Mouse (Mus musculus) liver, embryonic 12.5 days (tissue): ENCODE measurements around the gene Rims3. TPM values are rescaled to one million over a fixed set of nuclear protein-coding genes. Genes with fewer than 3 reads are reported as not detected.

ENCODE experiments used
- ATAC-seq: fragments of 200-750 bp; cut with Nextera tagmentation; 2 replicates; pipeline ENCODE4 v1.8.0; 2017; ENCODE audit warnings: moderate number of reproducible peaks, mild to moderate bottlenecking, moderate library complexity
- H3K27ac ChIP-seq: fragments of 300-500 bp; sonication (generic); 2 replicates; pipeline ENCODE4 v1.5.1; 2016; ENCODE audit warnings: mild to moderate bottlenecking
- H3K27me3 ChIP-seq: fragments of 300-500 bp; sonication (generic); replicated peaks from 2 replicates; pipeline ENCODE4 v1.6.1; 2016; ENCODE audit warnings: mild to moderate bottlenecking, moderate library complexity
- H3K36me3 ChIP-seq: fragments of 300-500 bp; sonication (generic); 2 replicates; pipeline ENCODE4 v1.6.1; 2016; ENCODE audit warnings: mild to moderate bottlenecking, moderate library complexity
- H3K4me1 ChIP-seq: fragments of 300-500 bp; sonication (generic); 2 replicates; pipeline ENCODE4 v1.6.1; 2016
- H3K4me2 ChIP-seq: fragments of 300-500 bp; sonication (generic); 2 replicates; pipeline ENCODE4 v1.6.1; 2016; ENCODE audit warnings: mild to moderate bottlenecking, moderate library complexity
- H3K4me3 ChIP-seq: fragments of 300-500 bp; sonication (generic); 2 replicates; pipeline ENCODE4 v1.5.1; 2016; ENCODE audit warnings: mild to moderate bottlenecking, moderate library complexity
- H3K9ac ChIP-seq: fragments of 300-500 bp; sonication (generic); 2 replicates; pipeline ENCODE4 v1.6.1; 2016; ENCODE audit warnings: mild to moderate bottlenecking, moderate library complexity
- H3K9me3 ChIP-seq: fragments of 300-500 bp; sonication (generic); replicated peaks from 2 replicates; pipeline ENCODE4 v1.6.1; 2016; ENCODE audit warnings: mild to moderate bottlenecking, moderate library complexity
- WGBS: fragments of 180-500 bp; shearing (Covaris S2); methylation state at CpG from one replicate; pipeline ENCODE4 v1.1.7; 2016; ENCODE audit not compliant: insufficient replicate concordance; 5-methylcytosine and 5-hydroxymethylcytosine counted together
- polyA plus RNA-seq: library from polyadenylated mRNA; unstranded; fragments of >200 nt; fragmentation: Nextera tagmentation; extraction: Ambion mirVana; gene quantifications from 2 replicates; pipeline ENCODE4 v1.2.1, GENCODE M21; 2016

The Rims3 gene
- polyA plus RNA-seq, 1 experiment from 2014 or later = 0.23 TPM

- Histone ChIP-seq H3K36me3 (no peaks in the 10 kb centered on the region), H3K4me3 (no peak overlapping the region), H3K27ac (no peak overlapping the region), H3K4me2 (no peak overlapping the region), H3K27me3 (peaks cover 30% of the 10 kb centered on the region), H3K9ac (no peak overlapping the region), H3K4me1 (no peaks in the 10 kb centered on the region), H3K9me3 (no peaks in the 10 kb centered on the region)
- ATAC-seq = no peak
- 58% methylated on average over 7 of the region's 7 CpGs for WGBS
These were observed 40.6 kb downstream of the Rims3 start for GRCm38 (mm10) chr4:120895226-120895625.

- Histone ChIP-seq H3K9ac (no peak overlapping the region), H3K27ac (no peak overlapping the region), H3K36me3 (no peaks in the 10 kb centered on the region), H3K27me3 (peaks cover 30% of the 10 kb centered on the region), H3K9me3 (no peaks in the 10 kb centered on the region), H3K4me2 (no peak overlapping the region), H3K4me1 (no peaks in the 10 kb centered on the region), H3K4me3 (no peak overlapping the region)
- no peak for ATAC-seq
- 67% methylated on average over 7 of the region's 7 CpGs for WGBS
These were observed 41.4 kb downstream of the Rims3 start for GRCm38 (mm10) chr4:120895810-120896584.

- Histone ChIP-seq H3K27me3 (peaks cover 15% of the 10 kb centered on the region; the same call in 1 of the 2 replicates), H3K4me2 (no peak overlapping the region), H3K27ac (no peak overlapping the region), H3K4me3 (no peak overlapping the region), H3K4me1 (0 out of 2 replicates have a peak, but pooled peaks cover 1% of the 10 kb centered on the region), H3K36me3 (no peaks in the 10 kb centered on the region), H3K9me3 (no peaks in the 10 kb centered on the region), H3K9ac (no peak overlapping the region)
- 28% methylated on average over 4 of the region's 4 CpGs for WGBS
- ATAC-seq = no peak
These were observed 49.9 kb downstream of the Rims3 start for GRCm38 (mm10) chr4:120904533-120904932.

- ATAC-seq = no peak
- H3K9ac ChIP-seq = no peak overlapping the region
- no peaks in the 10 kb centered on the region for H3K9me3 ChIP-seq
- H3K36me3 ChIP-seq = no peaks in the 10 kb centered on the region
- no peak overlapping the region for H3K27ac ChIP-seq
- H3K4me1 ChIP-seq = 0 out of 2 replicates have a peak, but pooled peaks cover 4% of the 10 kb centered on the region
- 60% methylated on average over 5 of the region's 5 CpGs for WGBS
- no peak overlapping the region for H3K4me2 ChIP-seq
- peaks cover 16% of the 10 kb centered on the region; the same call in 1 of the 2 replicates for H3K27me3 ChIP-seq
- H3K4me3 ChIP-seq = no peak overlapping the region
These were observed 51.0 kb downstream of the Rims3 start for GRCm38 (mm10) chr4:120905644-120906043.

- H3K27ac ChIP-seq = no peak overlapping the region
- WGBS = 28% methylated on average over 15 of the region's 15 CpGs
- no peaks in the 10 kb centered on the region for H3K36me3 ChIP-seq
- 0 out of 2 replicates have a peak, but pooled peaks cover 4% of the 10 kb centered on the region for H3K4me1 ChIP-seq
- H3K9me3 ChIP-seq = no peaks in the 10 kb centered on the region
- H3K4me2 ChIP-seq = peak overlapping the region; percentile 27
- no peak overlapping the region for H3K9ac ChIP-seq
- H3K4me3 ChIP-seq = no peak overlapping the region
- ATAC-seq = no peak
- H3K27me3 ChIP-seq = peaks cover 9% of the 10 kb centered on the region; the same call in 1 of the 2 replicates
These were observed 55.0 kb downstream of the Rims3 start for GRCm38 (mm10) chr4:120909558-120910150.

GRCm38 (mm10) chr4:120911086-120911485, 56.5 kb downstream of the Rims3 start:
- H3K4me2 ChIP-seq = no peak overlapping the region
- ATAC-seq = no peak
- no peaks in the 10 kb centered on the region for H3K9me3 ChIP-seq
- peaks cover 15% of the 10 kb centered on the region; the same call in 1 of the 2 replicates for H3K27me3 ChIP-seq
- H3K4me3 ChIP-seq = no peak overlapping the region
- peaks cover 9% of the 10 kb centered on the region; the same call in 1 of the 2 replicates for H3K4me1 ChIP-seq
- WGBS = 73% methylated on average over 6 of the region's 6 CpGs
- H3K36me3 ChIP-seq = no peaks in the 10 kb centered on the region
- no peak overlapping the region for H3K9ac ChIP-seq
- no peak overlapping the region for H3K27ac ChIP-seq

- no peaks in the 10 kb centered on the region for H3K9me3 ChIP-seq
- no peak for ATAC-seq
- WGBS = 34% methylated on average over 4 of the region's 4 CpGs
These were observed 58.2 kb downstream of the Rims3 start for GRCm38 (mm10) chr4:120912866-120913265.

GRCm38 (mm10) chr4:120913443-120913842, 58.8 kb downstream of the Rims3 start:
- Histone ChIP-seq H3K4me2 (no peak overlapping the region), H3K27me3 (peaks cover 12% of the 10 kb centered on the region; the same call in 1 of the 2 replicates), H3K9ac (no peak overlapping the region), H3K36me3 (no peaks in the 10 kb centered on the region), H3K4me1 (peaks cover 9% of the 10 kb centered on the region; the same call in 1 of the 2 replicates), H3K4me3 (no peak overlapping the region), H3K9me3 (no peaks in the 10 kb centered on the region), H3K27ac (no peak overlapping the region)
- ATAC-seq = no peak
- WGBS = 64% methylated on average over 8 of the region's 8 CpGs

More at GRCm38 (mm10) chr4:120912866-120913265, 58.2 kb downstream of the Rims3 start:
- no peak overlapping the region for H3K4me2 ChIP-seq
- no peak overlapping the region for H3K9ac ChIP-seq
- H3K4me1 ChIP-seq = peaks cover 9% of the 10 kb centered on the region; the same call in 1 of the 2 replicates
- H3K27ac ChIP-seq = no peak overlapping the region
- H3K36me3 ChIP-seq = no peaks in the 10 kb centered on the region
- no peak overlapping the region for H3K4me3 ChIP-seq
- H3K27me3 ChIP-seq = peaks cover 15% of the 10 kb centered on the region; the same call in 1 of the 2 replicates

- H3K4me2 ChIP-seq = no peak overlapping the region
- H3K9ac ChIP-seq = no peak overlapping the region
- no peaks in the 10 kb centered on the region for H3K9me3 ChIP-seq
- no peaks in the 10 kb centered on the region for H3K36me3 ChIP-seq
- 24% methylated on average over 1 of the region's 1 CpGs for WGBS
- ATAC-seq = no peak
- H3K4me3 ChIP-seq = no peak overlapping the region
- peaks cover 12% of the 10 kb centered on the region; the same call in 1 of the 2 replicates for H3K27me3 ChIP-seq
- H3K4me1 ChIP-seq = peaks cover 9% of the 10 kb centered on the region; the same call in 1 of the 2 replicates
- no peak overlapping the region for H3K27ac ChIP-seq
These were observed 59.2 kb downstream of the Rims3 start for GRCm38 (mm10) chr4:120913861-120914260.

- Histone ChIP-seq H3K27ac (no peak overlapping the region), H3K4me3 (no peak overlapping the region), H3K9ac (no peak overlapping the region), H3K27me3 (peaks cover 8% of the 10 kb centered on the region; the same call in 1 of the 2 replicates), H3K9me3 (no peaks in the 10 kb centered on the region), H3K4me1 (peaks cover 8% of the 10 kb centered on the region; the same call in 1 of the 2 replicates), H3K4me2 (no peak overlapping the region), H3K36me3 (no peaks in the 10 kb centered on the region)
- 39% methylated on average over 4 of the region's 4 CpGs for WGBS
- no peak for ATAC-seq
These were observed 59.9 kb downstream of the Rims3 start for GRCm38 (mm10) chr4:120914501-120914900.

GRCm38 (mm10) chr4:120921461-120921860, 66.8 kb downstream of the Rims3 start:
- Histone ChIP-seq H3K4me3 (no peak overlapping the region), H3K27me3 (no peaks in the 10 kb centered on the region), H3K36me3 (peaks cover 22% of the 10 kb centered on the region), H3K4me2 (no peak overlapping the region), H3K4me1 (peaks cover 21% of the 10 kb centered on the region), H3K9ac (no peak overlapping the region), H3K9me3 (0 out of 2 replicates have a peak, but pooled peaks cover under 1% of the 10 kb centered on the region), H3K27ac (no peak overlapping the region)
- ATAC-seq = no peak
- 89% methylated on average over 8 of the region's 8 CpGs for WGBS
